ENCODE assay signal across 11 mouse cellular contexts in genomic region chr10:121434441-121435103, GRCm38 (mm10). TPM values are rescaled to one million over a fixed set of nuclear protein-coding genes. Genes with fewer than 3 reads are reported as not detected.
DNase-seq lines count a peak whose midpoint lies in the region; ATAC-seq and TF ChIP-seq lines count a peak whose summit lies in the region.
"Had no signal": no experiment of that assay in that cellular context is flagged by ENCODE, and none has a peak within 500 bp of the region (broad histone marks: within the 10 kb centered on the region; RNA-seq: fewer than 3 reads in every experiment).

No protein-coding gene starts in this region.

- in situ Hi-C loops in ES-E14 (cut with MboI; ENCODE audit: low sequenced_read_pairs in 2 of 2, unreplicated experiment in 2 of 2) = no loop called here

- no peaks in the 10 kb centered on the region for H3K36me3 ChIP-seq in hindbrain, embryonic 10.5 days
- H3K36me3 ChIP-seq in hindbrain, embryonic 12.5 days = no peaks in the 10 kb centered on the region
- H3K36me3 ChIP-seq in ES-E14 (ENCODE audit: control insufficient read depth, insufficient read depth, low read length, poor library complexity, severe bottlenecking) = no peaks in the 10 kb centered on the region
- no peaks in the 10 kb centered on the region for H3K36me3 ChIP-seq in embryonic facial prominence, embryonic 12.5 days
- no peaks in the 10 kb centered on the region for H3K36me3 ChIP-seq in liver, embryonic 16.5 days (ENCODE audit: control insufficient read depth, insufficient read depth)

- no peak overlapping the region for H3K9ac ChIP-seq in hindbrain, embryonic 12.5 days
- H3K9ac ChIP-seq in ES-E14 (ENCODE audit: insufficient read depth, low read depth, low read length, poor library complexity, severe bottlenecking) = peak overlapping the region; percentile 6; the same call in 1 of the 2 replicates
- no peak overlapping the region for H3K9ac ChIP-seq in embryonic facial prominence, embryonic 12.5 days
- H3K9ac ChIP-seq in liver, embryonic 16.5 days (ENCODE audit: low read depth, low read length) = peak overlapping the region; percentile 9; the same call in 1 of the 2 replicates

- TF ChIP-seq CTCF in layer of hippocampus, adult 2 months (conservative IDR thresholded peaks at IDR 0.05) = no peak

- WGBS in hindbrain, embryonic 10.5 days = 67% methylated on average over 15 of the region's 15 CpGs
- 71% methylated on average over 15 of the region's 15 CpGs for WGBS in hindbrain, embryonic 12.5 days
- 45% methylated on average over 15 of the region's 15 CpGs for WGBS in embryonic facial prominence, embryonic 12.5 days
- WGBS in liver, embryonic 16.5 days (ENCODE audit: insufficient replicate concordance) = 66% methylated on average over 15 of the region's 15 CpGs

- H3K27me3 ChIP-seq in hindbrain, embryonic 10.5 days (ENCODE audit: insufficient read depth, poor library complexity, severe bottlenecking) = 0 out of 2 replicates have a peak, but pooled peaks cover 4% of the 10 kb centered on the region
- H3K27me3 ChIP-seq in hindbrain, embryonic 12.5 days = no peaks in the 10 kb centered on the region
- H3K27me3 ChIP-seq in embryonic facial prominence, embryonic 12.5 days = no peaks in the 10 kb centered on the region
- no peaks in the 10 kb centered on the region for H3K27me3 ChIP-seq in liver, embryonic 16.5 days (ENCODE audit: control insufficient read depth, insufficient read depth, low read depth, low read length)

- H3K27ac ChIP-seq in hindbrain, embryonic 10.5 days = peak overlapping the region; percentile 42; the same call in 1 of the 2 replicates
- no peak overlapping the region for H3K27ac ChIP-seq in hindbrain, embryonic 12.5 days
- no peak overlapping the region for H3K27ac ChIP-seq in ES-E14 (ENCODE audit: insufficient read depth, low read depth, low read length, poor library complexity, severe bottlenecking)
- peak overlapping the region; percentile 48; the same call in 1 of the 2 replicates for H3K27ac ChIP-seq in embryonic facial prominence, embryonic 12.5 days
- peak overlapping the region; percentile 70 for H3K27ac ChIP-seq in liver, embryonic 16.5 days (ENCODE audit: low read length)
- no peak overlapping the region for H3K27ac ChIP-seq in layer of hippocampus, adult 2 months

- no peak for ATAC-seq in hindbrain, embryonic 12.5 days (ENCODE audit: low FRiP score)
- no peak for ATAC-seq in embryonic facial prominence, embryonic 12.5 days (ENCODE audit: insufficient number of reproducible peaks, insufficient read depth, low FRiP score, low TSS enrichment)
- 0 out of 2 replicates have a peak, but pooled peaks have one; percentile 20 for ATAC-seq in liver, embryonic 16.5 days (ENCODE audit: low read depth)

- no peaks in the 10 kb centered on the region for H3K9me3 ChIP-seq in hindbrain, embryonic 10.5 days
- no peaks in the 10 kb centered on the region for H3K9me3 ChIP-seq in hindbrain, embryonic 12.5 days (replicated peaks)
- H3K9me3 ChIP-seq in ES-E14 (ENCODE audit: control insufficient read depth, insufficient read depth, low read depth, low read length) = no peaks in the 10 kb centered on the region
- H3K9me3 ChIP-seq in embryonic facial prominence, embryonic 12.5 days = no peaks in the 10 kb centered on the region
- H3K9me3 ChIP-seq in liver, embryonic 16.5 days (replicated peaks; ENCODE audit: control insufficient read depth, low read length) = no peaks in the 10 kb centered on the region

- no peak for DNase-seq in hindbrain, embryonic 10.5 days (ENCODE audit: low spot score)
- DNase-seq in ES-E14 (ENCODE audit: low read depth, low spot score) = no peak
- no peak for DNase-seq in adrenal gland, adult (ENCODE audit: inconsistent age in 2 of 2, low spot score in 1 of 2)
- DNase-seq in layer of hippocampus, adult 2 months (ENCODE audit: low spot score in 2 of 2) = no peak
- no peak for DNase-seq in gastrocnemius, postnatal 4 days (ENCODE audit: low spot score in 2 of 2)
- DNase-seq: adrenal gland, postnatal 25 days; gastrocnemius, postnatal 36 days; layer of hippocampus, adult 9-11 months had no signal

- H3K4me2 ChIP-seq in hindbrain, embryonic 12.5 days (replicated peaks) = no peak overlapping the region
- H3K4me2 ChIP-seq in embryonic facial prominence, embryonic 12.5 days (replicated peaks) = no peak overlapping the region
- 0 out of 2 replicates have a peak overlapping the region, but pooled peaks have one; percentile 6 for H3K4me2 ChIP-seq in liver, embryonic 16.5 days (ENCODE audit: low read depth, low read length)

- H3K4me1 ChIP-seq in hindbrain, embryonic 10.5 days (replicated peaks) = peaks cover 73% of the 10 kb centered on the region
- H3K4me1 ChIP-seq in hindbrain, embryonic 12.5 days = peaks cover 29% of the 10 kb centered on the region
- peaks cover 9 to 37% of the 10 kb centered on the region in 2 experiments for H3K4me1 ChIP-seq in ES-E14 (ENCODE audit: control insufficient read depth in 2 of 2, insufficient read depth in 2 of 2, low read length in 2 of 2, poor library complexity in 1 of 2)
- H3K4me1 ChIP-seq in embryonic facial prominence, embryonic 12.5 days = peaks cover 75% of the 10 kb centered on the region
- peaks cover 49% of the 10 kb centered on the region for H3K4me1 ChIP-seq in liver, embryonic 16.5 days (ENCODE audit: control insufficient read depth, low read depth, low read length)

- H3K4me3 ChIP-seq in hindbrain, embryonic 10.5 days = no peak overlapping the region
- H3K4me3 ChIP-seq in hindbrain, embryonic 12.5 days = no peak overlapping the region
- no peak overlapping the region for H3K4me3 ChIP-seq in ES-E14 (ENCODE audit: insufficient read depth in 1 of 2, low read depth in 1 of 2, low read length in 2 of 2, poor library complexity in 1 of 2, severe bottlenecking in 1 of 2)
- H3K4me3 ChIP-seq in embryonic facial prominence, embryonic 12.5 days = no peak overlapping the region
- no peak overlapping the region for H3K4me3 ChIP-seq in liver, embryonic 16.5 days (ENCODE audit: low read depth, low read length)
- no peak overlapping the region for H3K4me3 ChIP-seq in layer of hippocampus, adult 2 months

TF ChIP-seq in ES-E14, 5 proteins besides CTCF, POLR2A, EP300 and RAD21:
- no peak for TF ChIP-seq MAFK (IDR thresholded peaks at IDR 0.05; ENCODE audit: insufficient read depth, low read depth, low read length)
- no peak for TF ChIP-seq HCFC1 (IDR thresholded peaks at IDR 0.05; ENCODE audit: borderline replicate concordance, insufficient read depth, low read length)
- TF ChIP-seq ZNF384 (IDR thresholded peaks at IDR 0.05; ENCODE audit: low read depth, low read length) = no peak
- no peak for TF ChIP-seq CHD2 (IDR thresholded peaks at IDR 0.05; ENCODE audit: low read depth, low read length)
- no peak for TF ChIP-seq ZC3H11A (IDR thresholded peaks at IDR 0.05; ENCODE audit: borderline replicate concordance, low read depth, low read length)

RNA-seq across cellular contexts. Expression of gene Rassf3, which starts 41.6 kb away (rescaled TPM):
- polyA plus RNA-seq in hindbrain, embryonic 10.5 days (2016; fragmentation: Nextera tagmentation; extraction: Ambion mirVana) = 8.0 and 11.4 TPM in 2 replicates
- 12.7 and 13.4 TPM in 2 replicates for polyA plus RNA-seq in hindbrain, embryonic 12.5 days (2016; fragmentation: Nextera tagmentation; extraction: Ambion mirVana)
- total RNA-seq in ES-E14 (2012; rRNA removed) = 11.9 and 13.1 TPM in 2 replicates
- 23.1 and 24.7 TPM in 2 replicates for polyA plus RNA-seq in embryonic facial prominence, embryonic 12.5 days (2016; fragmentation: Nextera tagmentation; extraction: Ambion mirVana)
- 12.1 and 13.3 TPM in 2 replicates for polyA plus RNA-seq in liver, embryonic 16.5 days (2015; fragmentation: Nextera tagmentation; extraction: Ambion mirVana)
- 1 to 10 TPM; 8.8 to 9.3 TPM for total RNA-seq in layer of hippocampus, adult 2 months (2021)
- 10 to 100 TPM; 70.0 to 78.2 TPM for total RNA-seq in gastrocnemius, postnatal 4 days (2021)

Comparison
In these comparisons a context has a peak if more than half of its experiments do, and no peak if none do; other contexts are left out.
1. H3K27ac ChIP-seq: peak in hindbrain, embryonic 10.5 days (single experiment), embryonic facial prominence, embryonic 12.5 days (single experiment) and liver, embryonic 16.5 days (single experiment); none in hindbrain, embryonic 12.5 days (single experiment), ES-E14 (single experiment) and layer of hippocampus, adult 2 months (single experiment).
2. H3K9ac ChIP-seq: peak in ES-E14 (single experiment) and liver, embryonic 16.5 days (single experiment); none in hindbrain, embryonic 12.5 days (single experiment) and embryonic facial prominence, embryonic 12.5 days (single experiment).